Mouse (Mus musculus) yolk sac, embryonic 10.5 days (tissue): ENCODE measurements around the gene Cript.

Source experiments
- DNase-seq: peaks from one replicate; pipeline ENCODE4 v3.0.0-alpha.2; 2017; ENCODE audit warnings: low spot score

The Cript gene

GRCm38 (mm10) chr17:87025269-87025949 lies at the start of gene Cript, which contains the start of gene Pigf:
Gene Cript, plus strand, starts transcription at chr17:87025550.
Gene Pigf, minus strand, starts transcription at chr17:87025406.
- DNase-seq = peak; percentile 98

- DNase-seq = no peak
Measured at GRCm38 (mm10) chr17:86976387-86976786, 49.0 kb upstream of the Cript start.

- DNase-seq = no peak
Measured at GRCm38 (mm10) chr17:86978496-86978895, 46.9 kb upstream of the Cript start.

- no peak for DNase-seq
Measured at GRCm38 (mm10) chr17:86981205-86981604, 44.1 kb upstream of the Cript start.

GRCm38 (mm10) chr17:86981701-86982100 lies 43.6 kb upstream of the Cript start:
- DNase-seq = no peak

GRCm38 (mm10) chr17:86982497-86982896 lies 42.9 kb upstream of the Cript start:
- DNase-seq = peak; percentile 9

GRCm38 (mm10) chr17:86986449-86987138 lies 38.8 kb upstream of the Cript start:
- DNase-seq = no peak

GRCm38 (mm10) chr17:86988161-86988560 lies 37.2 kb upstream of the Cript start:
- DNase-seq = no peak

- no peak for DNase-seq
Measured at GRCm38 (mm10) chr17:86988601-86989184, 36.7 kb upstream of the Cript start.

- DNase-seq = no peak
Measured at GRCm38 (mm10) chr17:86991306-86991705, 34.0 kb upstream of the Cript start.

GRCm38 (mm10) chr17:86997323-86997722 lies 28.0 kb upstream of the Cript start:
- DNase-seq = no peak

- no peak for DNase-seq
Measured at GRCm38 (mm10) chr17:87008950-87009349, 16.4 kb upstream of the Cript start.

GRCm38 (mm10) chr17:87011301-87012019 lies 13.9 kb upstream of the Cript start:
- DNase-seq = no peak

GRCm38 (mm10) chr17:87019692-87020091 lies 5.7 kb upstream of the Cript start:
- no peak for DNase-seq

GRCm38 (mm10) chr17:87024491-87025242 lies 683 bp upstream of the Cript start:
- DNase-seq = no peak

GRCm38 (mm10) chr17:87036141-87037073 lies 11.1 kb downstream of the Cript start:
- peak; percentile 23 for DNase-seq

- DNase-seq = no peak
Measured at GRCm38 (mm10) chr17:87038496-87038895, 13.1 kb downstream of the Cript start.

- no peak for DNase-seq
Measured at GRCm38 (mm10) chr17:87041739-87042138, 16.4 kb downstream of the Cript start.

GRCm38 (mm10) chr17:87044364-87044763 lies 19.0 kb downstream of the Cript start:
- peak; percentile 71 for DNase-seq

- no peak for DNase-seq
Measured at GRCm38 (mm10) chr17:87044796-87045195, 19.4 kb downstream of the Cript start.

- DNase-seq = no peak
Measured at GRCm38 (mm10) chr17:87049696-87050095, 24.3 kb downstream of the Cript start.
